Mouse (Mus musculus): ENCODE results near the gene Gm49380. TPM values are rescaled to one million over a fixed set of nuclear protein-coding genes. Genes with fewer than 3 reads are reported as not detected.

The Gm49380 gene
- polyA plus RNA-seq, 1 experiment, result 0.05 TPM

DNA sequence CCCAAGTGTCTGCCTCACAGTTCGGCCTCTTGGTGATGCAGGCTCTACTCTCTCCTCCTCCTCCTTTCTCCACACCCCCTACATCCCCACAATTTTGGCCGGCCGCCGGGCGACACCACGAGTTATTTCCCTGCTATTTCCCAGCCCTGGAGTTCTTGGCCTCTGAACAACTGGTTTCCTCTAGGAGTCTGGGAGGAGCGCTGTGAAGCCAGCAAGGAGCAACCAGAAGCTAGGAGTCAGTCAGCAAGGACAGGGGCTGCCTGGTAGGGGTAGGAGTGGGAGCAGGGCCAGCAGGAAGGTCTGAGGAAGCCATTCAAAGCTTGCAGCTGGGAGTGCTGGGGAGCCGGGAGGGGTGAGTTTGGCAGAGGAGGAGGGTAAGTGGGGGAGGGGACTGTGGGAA is 6.2 kb downstream of the Gm49380 start, which contains the start of gene C1qtnf5:
C1qtnf5 (plus strand) TSS at position 136 of the 400 bp plus-strand sequence.
- Histone ChIP-seq H3K4me3 (ENCODE audit: insufficient read depth, poor library complexity, severe bottlenecking) (no peak within 1 kb of the TSS), H3K79me2 (ENCODE audit: control insufficient read depth, insufficient read depth) (peaks cover 54% of the 10 kb centered on the region), H3K36me3 (ENCODE audit: control insufficient read depth, insufficient read depth) (peaks cover 11% of the 10 kb centered on the region), H3K27me3 (ENCODE audit: control insufficient read depth, insufficient read depth, insufficient read length) (no peaks in the 10 kb centered on the region), H3ac (ENCODE audit: control insufficient read depth, insufficient read length, low read depth) (no peak within 1 kb of the TSS), H3K79me3 (ENCODE audit: low read depth) (peaks cover 23% of the 10 kb centered on the region)
- TF ChIP-seq MYOG (IDR thresholded peaks at IDR 0.05; ENCODE audit: control insufficient read depth, extremely low read depth, insufficient read length), result no peak
- no peak for TF ChIP-seq USF1 (IDR thresholded peaks at IDR 0.05; ENCODE audit: low read depth)
- no peak for TF ChIP-seq MAX (IDR thresholded peaks at IDR 0.05)
- no peak for TF ChIP-seq CEBPB (IDR thresholded peaks at IDR 0.05; ENCODE audit: low read depth)
- no peak for TF ChIP-seq MYOD1 (IDR thresholded peaks at IDR 0.05; ENCODE audit: control insufficient read depth, insufficient read length, low read depth)
- TF ChIP-seq CTCF (IDR thresholded peaks at IDR 0.05; ENCODE audit: control insufficient read depth, insufficient read depth, insufficient read length), result no peak
- no peak for TF ChIP-seq FOSL1 (IDR thresholded peaks at IDR 0.05; ENCODE audit: insufficient read depth, low read length, poor library complexity, severe bottlenecking)

GRCm38 (mm10) chr9:44106596-44106995 is 6.7 kb downstream of the Gm49380 start:
- Histone ChIP-seq H3K4me3 (ENCODE audit: insufficient read depth, poor library complexity, severe bottlenecking) (no peak overlapping the region), H3K79me3 (ENCODE audit: low read depth) (peaks cover 23% of the 10 kb centered on the region), H3K79me2 (ENCODE audit: control insufficient read depth, insufficient read depth) (peaks cover 52% of the 10 kb centered on the region), H3ac (ENCODE audit: control insufficient read depth, insufficient read length, low read depth) (no peak overlapping the region), H3K36me3 (ENCODE audit: control insufficient read depth, insufficient read depth) (peaks cover 11% of the 10 kb centered on the region), H3K27me3 (ENCODE audit: control insufficient read depth, insufficient read depth, insufficient read length) (no peaks in the 10 kb centered on the region)
- TF ChIP-seq USF1 (IDR thresholded peaks at IDR 0.05; ENCODE audit: low read depth) (no peak), FOSL1 (IDR thresholded peaks at IDR 0.05; ENCODE audit: insufficient read depth, low read length, poor library complexity, severe bottlenecking) (no peak), CTCF (IDR thresholded peaks at IDR 0.05; ENCODE audit: control insufficient read depth, insufficient read depth, insufficient read length) (no peak), MYOD1 (IDR thresholded peaks at IDR 0.05; ENCODE audit: control insufficient read depth, insufficient read length, low read depth) (no peak), MYOG (IDR thresholded peaks at IDR 0.05; ENCODE audit: control insufficient read depth, extremely low read depth, insufficient read length) (no peak), MAX (IDR thresholded peaks at IDR 0.05) (no peak), CEBPB (IDR thresholded peaks at IDR 0.05; ENCODE audit: low read depth) (no peak)

DNA sequence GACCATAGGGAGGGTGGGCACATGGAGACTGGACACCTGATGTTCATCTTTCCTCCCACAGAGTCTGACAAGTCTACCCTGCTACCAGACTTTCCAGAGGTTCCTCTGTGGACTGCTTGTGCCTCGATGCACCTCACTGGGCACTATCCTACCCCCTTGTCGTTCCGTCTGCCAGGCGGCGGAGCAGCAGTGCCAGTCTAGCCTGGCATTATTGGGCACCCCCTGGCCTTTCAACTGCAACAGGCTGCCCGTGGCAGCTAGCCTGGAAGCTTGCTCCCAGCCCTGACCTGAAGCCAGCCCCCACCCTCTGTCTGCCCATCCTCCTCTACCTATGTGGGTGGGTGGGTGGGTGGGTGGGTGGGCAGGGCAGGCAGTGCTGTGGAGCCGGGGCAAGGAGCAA is 7.1 kb downstream of the Gm49380 start:
- no peak overlapping the region for H3ac ChIP-seq (ENCODE audit: control insufficient read depth, insufficient read length, low read depth)
- no peaks in the 10 kb centered on the region for H3K27me3 ChIP-seq (ENCODE audit: control insufficient read depth, insufficient read depth, insufficient read length)
- peaks cover 23% of the 10 kb centered on the region for H3K79me3 ChIP-seq (ENCODE audit: low read depth)
- peaks cover 11% of the 10 kb centered on the region for H3K36me3 ChIP-seq (ENCODE audit: control insufficient read depth, insufficient read depth)
- TF ChIP-seq MAX (IDR thresholded peaks at IDR 0.05), result no peak
- no peak for TF ChIP-seq FOSL1 (IDR thresholded peaks at IDR 0.05; ENCODE audit: insufficient read depth, low read length, poor library complexity, severe bottlenecking)
- TF ChIP-seq MYOG (IDR thresholded peaks at IDR 0.05; ENCODE audit: control insufficient read depth, extremely low read depth, insufficient read length), result no peak
- TF ChIP-seq CEBPB (IDR thresholded peaks at IDR 0.05; ENCODE audit: low read depth), result no peak
- no peak for TF ChIP-seq USF1 (IDR thresholded peaks at IDR 0.05; ENCODE audit: low read depth)
- TF ChIP-seq MYOD1 (IDR thresholded peaks at IDR 0.05; ENCODE audit: control insufficient read depth, insufficient read length, low read depth), result no peak
- no peak for TF ChIP-seq CTCF (IDR thresholded peaks at IDR 0.05; ENCODE audit: control insufficient read depth, insufficient read depth, insufficient read length)
- peaks cover 52% of the 10 kb centered on the region for H3K79me2 ChIP-seq (ENCODE audit: control insufficient read depth, insufficient read depth)
- no peak overlapping the region for H3K4me3 ChIP-seq (ENCODE audit: insufficient read depth, poor library complexity, severe bottlenecking)

DNA sequence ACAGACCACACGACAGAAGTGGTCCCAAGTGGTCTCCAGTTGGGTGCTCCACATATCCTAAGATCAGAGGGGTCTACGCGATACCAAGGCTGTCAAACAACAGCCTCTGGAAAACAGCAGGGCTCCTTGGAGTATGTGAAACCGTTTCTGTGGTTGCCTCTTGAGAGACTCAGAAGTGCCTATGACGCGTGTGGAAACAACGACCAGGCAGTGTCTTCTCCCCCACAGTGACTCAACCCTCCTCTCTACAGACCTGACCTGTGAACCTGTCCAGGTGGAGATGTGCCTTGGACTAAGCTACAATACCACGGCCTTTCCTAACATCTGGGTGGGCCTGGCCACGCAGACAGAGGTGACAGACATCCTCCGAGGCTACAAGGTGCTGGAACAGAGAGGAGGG is 7.5 kb downstream of the Gm49380 start:
- TF ChIP-seq MYOG (IDR thresholded peaks at IDR 0.05; ENCODE audit: control insufficient read depth, extremely low read depth, insufficient read length) (no peak), FOSL1 (IDR thresholded peaks at IDR 0.05; ENCODE audit: insufficient read depth, low read length, poor library complexity, severe bottlenecking) (no peak), MAX (IDR thresholded peaks at IDR 0.05) (no peak), USF1 (IDR thresholded peaks at IDR 0.05; ENCODE audit: low read depth) (no peak), CEBPB (IDR thresholded peaks at IDR 0.05; ENCODE audit: low read depth) (no peak), CTCF (IDR thresholded peaks at IDR 0.05; ENCODE audit: control insufficient read depth, insufficient read depth, insufficient read length) (no peak), MYOD1 (IDR thresholded peaks at IDR 0.05; ENCODE audit: control insufficient read depth, insufficient read length, low read depth) (no peak)
- H3K79me3 ChIP-seq (ENCODE audit: low read depth), result peaks cover 23% of the 10 kb centered on the region
- H3K79me2 ChIP-seq (ENCODE audit: control insufficient read depth, insufficient read depth), result peaks cover 48% of the 10 kb centered on the region
- H3ac ChIP-seq (ENCODE audit: control insufficient read depth, insufficient read length, low read depth), result no peak overlapping the region
- peaks cover 11% of the 10 kb centered on the region for H3K36me3 ChIP-seq (ENCODE audit: control insufficient read depth, insufficient read depth)
- no peaks in the 10 kb centered on the region for H3K27me3 ChIP-seq (ENCODE audit: control insufficient read depth, insufficient read depth, insufficient read length)
- no peak overlapping the region for H3K4me3 ChIP-seq (ENCODE audit: insufficient read depth, poor library complexity, severe bottlenecking)

GRCm38 (mm10) chr9:44104881-44105280 is 8.4 kb downstream of the Gm49380 start:
- no peak for TF ChIP-seq MAX (IDR thresholded peaks at IDR 0.05)
- Histone ChIP-seq H3K36me3 (ENCODE audit: control insufficient read depth, insufficient read depth) (peaks cover 11% of the 10 kb centered on the region), H3ac (ENCODE audit: control insufficient read depth, insufficient read length, low read depth) (no peak overlapping the region), H3K27me3 (ENCODE audit: control insufficient read depth, insufficient read depth, insufficient read length) (no peaks in the 10 kb centered on the region), H3K4me3 (ENCODE audit: insufficient read depth, poor library complexity, severe bottlenecking) (no peak overlapping the region), H3K79me2 (ENCODE audit: control insufficient read depth, insufficient read depth) (peaks cover 39% of the 10 kb centered on the region), H3K79me3 (ENCODE audit: low read depth) (peaks cover 20% of the 10 kb centered on the region)

DNA sequence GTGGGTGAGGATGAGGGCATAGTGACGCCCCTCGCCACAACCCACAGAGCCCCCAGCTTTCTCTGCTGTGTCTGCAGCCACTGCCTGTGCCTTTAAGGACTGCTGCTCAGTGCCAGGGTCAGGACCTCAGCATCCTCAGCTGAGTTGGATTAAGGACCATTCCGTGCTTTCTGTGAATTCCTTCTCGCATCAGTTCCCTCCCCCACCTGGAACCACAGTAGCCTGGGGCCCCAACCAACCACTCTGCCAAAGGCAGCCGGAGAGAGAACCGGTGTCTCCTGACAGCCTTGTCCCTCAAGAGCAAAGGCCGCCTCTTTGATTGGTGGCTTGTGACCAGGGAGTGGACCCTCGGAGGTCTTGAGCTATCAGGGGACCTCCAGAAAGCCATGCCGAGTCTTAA is 11.8 kb downstream of the Gm49380 start, which contains the start of gene Mfrp:
Mfrp (plus strand) TSS at position 240 of the 400 bp plus-strand sequence.
- Histone ChIP-seq H3ac (ENCODE audit: control insufficient read depth, insufficient read length, low read depth) (no peak within 1 kb of the TSS), H3K4me3 (ENCODE audit: insufficient read depth, poor library complexity, severe bottlenecking) (no peak within 1 kb of the TSS), H3K36me3 (ENCODE audit: control insufficient read depth, insufficient read depth) (no peaks in the 10 kb centered on the region), H3K79me2 (ENCODE audit: control insufficient read depth, insufficient read depth) (peaks cover 5% of the 10 kb centered on the region), H3K27me3 (ENCODE audit: control insufficient read depth, insufficient read depth, insufficient read length) (no peaks in the 10 kb centered on the region), H3K79me3 (ENCODE audit: low read depth) (peaks cover under 1% of the 10 kb centered on the region)
- no peak for TF ChIP-seq MYOG (IDR thresholded peaks at IDR 0.05; ENCODE audit: control insufficient read depth, extremely low read depth, insufficient read length)

All from C2C12 (cell line).